In the genomic region with DNA sequence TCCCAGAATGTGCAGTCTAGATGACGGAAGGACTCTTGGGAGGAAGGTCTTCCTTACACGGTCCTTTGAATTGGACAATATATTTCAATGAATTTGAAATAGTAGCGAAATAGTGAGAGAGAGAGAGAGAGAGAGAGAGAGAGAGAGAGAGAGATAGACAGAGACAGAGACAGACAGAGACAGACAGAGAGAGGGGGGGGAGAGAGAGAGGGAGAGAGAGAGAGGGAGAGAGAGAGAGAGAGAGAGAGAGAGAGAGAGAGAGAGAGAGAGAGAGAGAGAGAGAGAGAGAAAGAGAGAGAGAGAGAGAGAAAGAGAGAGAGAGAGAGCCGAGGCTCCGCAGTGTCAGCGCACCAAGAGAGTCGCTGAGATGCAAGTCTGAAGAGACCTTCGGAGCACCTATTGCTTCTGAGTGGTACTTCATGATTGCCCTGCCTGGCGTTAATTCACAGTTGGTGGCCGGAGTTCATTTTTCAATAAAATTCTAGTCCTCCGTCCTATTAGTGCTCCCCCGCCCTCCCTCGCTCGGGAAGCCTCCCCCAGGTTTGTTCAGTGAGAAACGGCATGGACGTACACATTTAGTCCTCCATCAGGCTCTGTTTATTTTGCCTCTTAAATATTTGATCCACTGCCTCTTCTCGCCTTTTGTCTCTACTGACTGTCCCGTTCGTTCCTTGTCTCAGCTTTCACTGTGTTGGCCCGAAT, we compare ENCODE assay signal across 8 mouse cellular contexts. TPM values are rescaled to one million over a fixed set of nuclear protein-coding genes. Genes with fewer than 3 reads are reported as not detected.
DNase-seq lines count a peak whose midpoint lies in the region; ATAC-seq lines count a peak whose summit lies in the region.

No protein-coding gene starts in this region.

- 39% methylated on average over 20 of the region's 20 CpGs for WGBS in heart, embryonic 10.5 days
- WGBS in hindbrain, embryonic 13.5 days, result 34% methylated on average over 20 of the region's 20 CpGs

- peak overlapping the region; percentile 61 for H3K4me2 ChIP-seq in hindbrain, embryonic 13.5 days

- peak overlapping the region; percentile 95 for H3K4me3 ChIP-seq in heart, embryonic 10.5 days
- H3K4me3 ChIP-seq in hindbrain, embryonic 13.5 days, result peak overlapping the region; percentile 88

- H3K9ac ChIP-seq in hindbrain, embryonic 13.5 days, result peak overlapping the region; percentile 98

- H3K9me3 ChIP-seq in heart, embryonic 10.5 days, result no peaks in the 10 kb centered on the region
- no peaks in the 10 kb centered on the region for H3K9me3 ChIP-seq in hindbrain, embryonic 13.5 days

- H3K27ac ChIP-seq in heart, embryonic 10.5 days, result peak overlapping the region; percentile 98
- peak overlapping the region; percentile 97 for H3K27ac ChIP-seq in hindbrain, embryonic 13.5 days

- H3K27me3 ChIP-seq in heart, embryonic 10.5 days (ENCODE audit: insufficient read depth, poor library complexity, severe bottlenecking), result no peaks in the 10 kb centered on the region
- H3K27me3 ChIP-seq in hindbrain, embryonic 13.5 days, result no peaks in the 10 kb centered on the region

- intact Hi-C loops in heart, postnatal 25 days (cut with DNase I), result loop anchor here (5.0 to 10.0 kb wide), 4 partner anchors 49 to 529 kb away; partner anchors contain the start of gene Ssbp2
- intact Hi-C loops in left cerebral cortex, postnatal 4 days (cut with DNase I), result loop anchor here (5.0 kb wide), 1 partner anchor 524 kb away; no protein-coding TSS in a partner anchor

- DNase-seq in heart, embryonic 10.5 days (ENCODE audit: low spot score), result no peak
- DNase-seq in heart, postnatal 25 days (ENCODE audit: low spot score), result no peak
- DNase-seq in cerebellum, adult 9-11 months, result peak; percentile 26
- DNase-seq in thymus, postnatal 4 days, result peak; percentile 25
- no peak for DNase-seq in left cerebral cortex, postnatal 4 days

- peaks cover 18% of the 10 kb centered on the region for H3K36me3 ChIP-seq in heart, embryonic 10.5 days
- peaks cover 17% of the 10 kb centered on the region for H3K36me3 ChIP-seq in hindbrain, embryonic 13.5 days

- H3K4me1 ChIP-seq in heart, embryonic 10.5 days, result peaks cover 5% of the 10 kb centered on the region
- H3K4me1 ChIP-seq in hindbrain, embryonic 13.5 days (replicated peaks), result peaks cover 13% of the 10 kb centered on the region

- peak; percentile 37 for ATAC-seq in CD4-positive, CD25-positive, alpha-beta regulatory T cell, adult 4 months
- 0 out of 2 replicates have a peak, but pooled peaks have one; percentile 30 for ATAC-seq in hindbrain, embryonic 13.5 days (ENCODE audit: low FRiP score)
- ATAC-seq in megakaryocyte-erythroid progenitor cell, adult 5-6 weeks (replicated peaks; ENCODE audit: low FRiP score, low TSS enrichment, poor library complexity, severe bottlenecking), result peak; percentile 48; the same call in 1 of the 2 replicates

RNA-seq across cellular contexts. Expression of gene Zcchc9, which starts 0.5 kb away (rescaled TPM):
- 25.1 and 25.6 TPM in 2 replicates for polyA plus RNA-seq in heart, embryonic 10.5 days (2016; fragmentation: Nextera tagmentation; extraction: Ambion mirVana)
- total RNA-seq in heart, postnatal 25 days (2021), result 10 to 100 TPM; 13.6 to 18.9 TPM
- polyA plus RNA-seq in CD4-positive, CD25-positive, alpha-beta regulatory T cell, adult 4 months (2017; shearing (Covaris generic)), result 10 to 100 TPM; 45.5 to 57.4 TPM
- polyA plus RNA-seq in hindbrain, embryonic 13.5 days (2015; fragmentation: Nextera tagmentation; extraction: Ambion mirVana), result 20.9 and 21.1 TPM in 2 replicates
- 37.9 and 40.5 TPM in 2 replicates for total RNA-seq in megakaryocyte-erythroid progenitor cell, adult 5-6 weeks (2014; fragmentation: Nextera tagmentation)
- 62.3 and 74.4 TPM in 2 replicates for total RNA-seq in megakaryocyte-erythroid progenitor cell, adult 5-6 weeks (2017)
- 10 to 100 TPM; 15.4 to 18.6 TPM for total RNA-seq in left cerebral cortex, postnatal 4 days (2021)

Comparison
In these comparisons a context has a peak if more than half of its experiments do, and no peak if none do; other contexts are left out.
1. DNase-seq: peak in cerebellum, adult 9-11 months (single experiment) and thymus, postnatal 4 days (single experiment); none in heart, embryonic 10.5 days (single experiment), heart, postnatal 25 days (single experiment) and left cerebral cortex, postnatal 4 days (single experiment).
2. Peak in every context shown above with its lines, with median percentiles within 50 percentile points of each other: ATAC-seq.